Comparison of ENCODE assay signal across 8 mouse cellular contexts in the genomic region with DNA sequence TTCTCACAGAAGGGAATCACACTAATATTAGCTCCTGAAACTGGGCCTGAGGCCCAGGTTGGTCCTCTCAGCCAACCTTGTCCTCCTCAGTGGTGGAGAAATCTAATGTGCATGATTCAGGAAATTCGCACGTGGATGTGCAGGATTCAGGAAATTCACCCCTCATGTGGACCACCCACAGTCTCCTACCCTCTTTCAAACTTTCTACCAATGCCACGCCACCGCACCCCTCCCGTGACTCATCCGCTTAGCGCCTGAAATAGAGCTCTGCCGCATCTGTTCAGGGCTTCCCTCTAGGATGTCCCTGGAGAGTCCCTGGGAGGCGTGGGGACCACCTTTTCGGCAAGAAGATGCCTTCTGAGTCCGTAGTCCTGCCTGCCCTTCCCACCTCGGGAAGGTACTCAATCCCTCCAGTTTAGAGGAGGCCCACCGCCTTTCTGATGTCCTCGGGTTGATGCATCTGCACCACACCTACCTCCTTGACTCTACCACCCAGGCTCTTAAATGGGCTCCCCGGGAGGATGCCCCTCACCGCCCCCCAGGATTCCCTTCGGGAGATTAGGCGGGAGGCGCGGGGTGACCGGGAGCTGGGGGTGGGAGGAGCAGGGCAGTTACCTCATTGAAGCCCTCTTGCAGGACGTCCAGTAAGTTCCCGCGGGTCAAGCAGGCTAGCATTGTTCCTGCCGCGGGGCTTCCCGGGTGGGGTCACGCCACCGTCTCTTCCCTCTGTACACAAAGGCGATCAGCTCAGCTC. TPM values are rescaled to one million over a fixed set of nuclear protein-coding genes. Genes with fewer than 3 reads are reported as not detected.
DNase-seq lines count a peak whose midpoint lies in the region; ATAC-seq and TF ChIP-seq lines count a peak whose summit lies in the region.

No protein-coding gene starts in this region.

- DNase-seq in lung, adult 18-20 months: no peak
- DNase-seq in cerebellum, adult 11 months: peak; percentile 53
- DNase-seq in frontal cortex, adult 2 months (ENCODE audit: extremely low spot score in 1 of 2, low spot score in 1 of 2): peak; percentile 41 to 85
- DNase-seq in left cerebral cortex, adult 2 months (ENCODE audit: extremely low spot score in 1 of 2, low spot score in 2 of 2): peak; percentile 67 to 75
- no peak for DNase-seq in testis, postnatal 10 days (ENCODE audit: low spot score)
- DNase-seq in kidney, postnatal 25 days: no peak

- no peaks in the 10 kb centered on the region for H3K9me3 ChIP-seq in lung, embryonic 15.5 days
- H3K9me3 ChIP-seq in neural tube, embryonic 12.5 days: no peaks in the 10 kb centered on the region

- H3K27me3 ChIP-seq in lung, embryonic 15.5 days: no peaks in the 10 kb centered on the region
- no peaks in the 10 kb centered on the region for H3K27me3 ChIP-seq in neural tube, embryonic 12.5 days (replicated peaks)

- H3K36me3 ChIP-seq in lung, embryonic 15.5 days: no peaks in the 10 kb centered on the region
- H3K36me3 ChIP-seq in neural tube, embryonic 12.5 days: no peaks in the 10 kb centered on the region

- peak overlapping the region; percentile 66 for H3K4me3 ChIP-seq in lung, embryonic 15.5 days
- H3K4me3 ChIP-seq in left cerebral cortex, adult 2 months: peak overlapping the region; percentile 56
- peak overlapping the region; percentile 68 for H3K4me3 ChIP-seq in neural tube, embryonic 12.5 days

- no peak for TF ChIP-seq CTCF in left cerebral cortex, adult 2 months (IDR thresholded peaks at IDR 0.05)

- no peak overlapping the region for H3K27ac ChIP-seq in lung, embryonic 15.5 days
- peak overlapping the region; percentile 84 for H3K27ac ChIP-seq in left cerebral cortex, adult 2 months
- peak overlapping the region; percentile 59; the same call in 1 of the 2 replicates for H3K27ac ChIP-seq in neural tube, embryonic 12.5 days

- H3K4me2 ChIP-seq in lung, embryonic 15.5 days: peak overlapping the region; percentile 91
- peak overlapping the region; percentile 88 for H3K4me2 ChIP-seq in neural tube, embryonic 12.5 days (replicated peaks)

- 5% methylated on average over 29 of the region's 30 CpGs for WGBS in lung, embryonic 15.5 days
- WGBS in neural tube, embryonic 12.5 days: 2% methylated on average over 30 of the region's 30 CpGs

- peaks cover 44% of the 10 kb centered on the region for H3K4me1 ChIP-seq in lung, embryonic 15.5 days
- peaks cover 52% of the 10 kb centered on the region for H3K4me1 ChIP-seq in neural tube, embryonic 12.5 days

- ATAC-seq in lung, embryonic 15.5 days (ENCODE audit: borderline replicate concordance, extremely low read depth, low FRiP score, low TSS enrichment): peak; percentile 15
- ATAC-seq in neural tube, embryonic 12.5 days (ENCODE audit: low FRiP score, low read depth): no peak

- peak overlapping the region; percentile 61 for H3K9ac ChIP-seq in lung, embryonic 15.5 days
- H3K9ac ChIP-seq in neural tube, embryonic 12.5 days: peak overlapping the region; percentile 77

- intact Hi-C loops in left cerebral cortex, adult 2 months (cut with DNase I): loop anchor here (2.0 to 5.0 kb wide), 2 partner anchors 29 to 40 kb away; partner anchors contain the start of gene Fdxacb1

RNA-seq across cellular contexts. Expression of gene Dixdc1, which starts 12.0 kb away (rescaled TPM):
- polyA plus RNA-seq in lung, embryonic 15.5 days (2015; fragmentation: Nextera tagmentation; extraction: Ambion mirVana): 7.4 and 7.8 TPM in 2 replicates
- polyA plus RNA-seq in frontal cortex, adult 2 months (2012; rRNA removed): 35.7 and 41.8 TPM in 2 replicates
- 10 to 100 TPM; 79.4 to 80.7 TPM for total RNA-seq in left cerebral cortex, adult 2 months (2021)
- 29.2 and 29.9 TPM in 2 replicates for polyA plus RNA-seq in neural tube, embryonic 12.5 days (2016; fragmentation: Nextera tagmentation; extraction: Ambion mirVana)

RNA-seq across cellular contexts. Expression of gene 2310030G06Rik, which starts 19.0 kb away (rescaled TPM):
- 13.2 and 16.2 TPM in 2 replicates for polyA plus RNA-seq in lung, embryonic 15.5 days (2015; fragmentation: Nextera tagmentation; extraction: Ambion mirVana)
- polyA plus RNA-seq in frontal cortex, adult 2 months (2012; rRNA removed): 3.3 and 3.8 TPM in 2 replicates
- total RNA-seq in left cerebral cortex, adult 2 months (2021): 1 to 10 TPM; 2.8 to 3.2 TPM
- 0.95 and 1.5 TPM in 2 replicates for polyA plus RNA-seq in neural tube, embryonic 12.5 days (2016; fragmentation: Nextera tagmentation; extraction: Ambion mirVana)

RNA-seq across cellular contexts. Expression of gene Cryab, which starts 23.8 kb away (rescaled TPM):
- polyA plus RNA-seq in lung, embryonic 15.5 days (2015; fragmentation: Nextera tagmentation; extraction: Ambion mirVana): 111 and 131 TPM in 2 replicates
- polyA plus RNA-seq in frontal cortex, adult 2 months (2012; rRNA removed): 141 and 186 TPM in 2 replicates
- total RNA-seq in left cerebral cortex, adult 2 months (2021): 100 to 1,000 TPM; 118 to 125 TPM
- polyA plus RNA-seq in neural tube, embryonic 12.5 days (2016; fragmentation: Nextera tagmentation; extraction: Ambion mirVana): 12.8 and 17.5 TPM in 2 replicates

RNA-seq across cellular contexts. Expression of gene Hspb2, which starts 24.8 kb away (rescaled TPM):
- polyA plus RNA-seq in lung, embryonic 15.5 days (2015; fragmentation: Nextera tagmentation; extraction: Ambion mirVana): 14.5 and 16.4 TPM in 2 replicates
- polyA plus RNA-seq in frontal cortex, adult 2 months (2012; rRNA removed): 2.2 and 2.6 TPM in 2 replicates
- 1 to 10 TPM; 1.4 to 1.5 TPM for total RNA-seq in left cerebral cortex, adult 2 months (2021)
- polyA plus RNA-seq in neural tube, embryonic 12.5 days (2016; fragmentation: Nextera tagmentation; extraction: Ambion mirVana): 4.9 and 7.2 TPM in 2 replicates

RNA-seq across cellular contexts. Expression of gene Fdxacb1, which starts 40.7 kb away (rescaled TPM):
- polyA plus RNA-seq in lung, embryonic 15.5 days (2015; fragmentation: Nextera tagmentation; extraction: Ambion mirVana): 11.3 and 12.2 TPM in 2 replicates
- 5.5 and 6.2 TPM in 2 replicates for polyA plus RNA-seq in frontal cortex, adult 2 months (2012; rRNA removed)
- total RNA-seq in left cerebral cortex, adult 2 months (2021): 1 to 10 TPM; 4.6 to 4.8 TPM
- 10.2 and 12.2 TPM in 2 replicates for polyA plus RNA-seq in neural tube, embryonic 12.5 days (2016; fragmentation: Nextera tagmentation; extraction: Ambion mirVana)

Comparison
In these comparisons a context has a peak if more than half of its experiments do, and no peak if none do; other contexts are left out.
1. DNase-seq: peak in cerebellum, adult 11 months (single experiment), frontal cortex, adult 2 months (2 of 2) and left cerebral cortex, adult 2 months (2 of 2); none in lung, adult 18-20 months (0 of 2), testis, postnatal 10 days (single experiment) and kidney, postnatal 25 days (0 of 2).
2. Peak in every context shown above with its lines, with median percentiles within 50 percentile points of each other: H3K4me3 ChIP-seq.